Mouse (Mus musculus): ENCODE results near the gene Pms1. TPM values are rescaled to one million over a fixed set of nuclear protein-coding genes. Genes with fewer than 3 reads are reported as not detected.
"Not testable (repeated sequence)": the region's sequence is repeated elsewhere in the genome, so short reads cannot be mapped to it uniquely, and the experiment has no call there.

Gene Pms1
- polyA plus RNA-seq, 1 experiment from 2014 or later, result 7.4 TPM

DNA sequence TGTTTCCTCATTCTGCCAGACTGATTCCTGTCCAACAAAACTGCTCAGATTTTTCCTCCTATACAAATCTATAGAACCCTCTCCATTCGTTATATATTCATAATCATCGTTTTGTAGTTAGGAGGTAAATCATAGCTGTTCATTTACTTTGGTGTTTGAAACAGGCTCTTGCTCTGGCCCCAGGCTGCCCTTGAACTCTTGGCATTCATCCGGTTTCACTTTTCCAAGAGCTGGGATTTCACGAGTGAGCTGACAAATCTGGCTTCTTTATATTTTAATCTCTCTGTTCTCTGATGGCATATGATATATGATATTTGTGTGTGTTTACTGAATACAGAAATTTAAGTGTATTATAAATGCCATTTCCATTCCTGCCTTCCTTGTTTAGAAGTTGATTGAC is 3.7 kb upstream of the Pms1 start:
- Histone ChIP-seq H3K9me3 (replicated peaks) (no peaks in the 10 kb centered on the region), H3K4me3 (replicated peaks) (no peak overlapping the region), H3K4me2 (no peak overlapping the region), H3K36me3 (replicated peaks) (peaks cover 22% of the 10 kb centered on the region), H3K4me1 (replicated peaks) (peaks cover 14% of the 10 kb centered on the region), H3K9ac (no peak overlapping the region), H3K27me3 (no peaks in the 10 kb centered on the region), H3K27ac (replicated peaks) (no peak overlapping the region)
- WGBS (ENCODE audit: insufficient replicate concordance), result 69% methylated on average over 4 of the region's 4 CpGs
- no peak for ATAC-seq (ENCODE audit: insufficient read depth)

DNA sequence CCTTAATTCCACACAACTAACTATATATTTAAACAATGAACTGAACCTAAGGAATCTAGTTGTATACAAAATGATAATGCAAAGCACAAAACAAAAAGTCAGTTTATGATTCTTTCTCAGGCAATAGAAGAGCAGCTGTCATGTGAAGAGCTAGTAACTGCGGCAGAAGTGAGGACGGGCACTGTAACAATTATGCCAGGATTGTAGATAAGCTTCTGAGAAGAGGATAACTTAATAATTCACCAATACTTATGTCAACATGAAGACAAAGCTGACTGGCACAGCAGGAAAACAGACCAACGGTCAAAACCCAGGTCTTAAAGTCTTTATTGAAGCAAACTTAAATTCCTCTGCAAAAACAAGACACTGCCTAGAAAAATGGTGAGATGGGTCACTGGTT is 5.6 kb downstream of the Pms1 start:
- H3K4me3 ChIP-seq (replicated peaks), result no peak overlapping the region
- no peaks in the 10 kb centered on the region for H3K9me3 ChIP-seq (replicated peaks)
- H3K4me2 ChIP-seq, result no peak overlapping the region
- WGBS (ENCODE audit: insufficient replicate concordance), result 79% methylated on average over 3 of the region's 3 CpGs
- ATAC-seq (ENCODE audit: insufficient read depth), result no peak
- no peak overlapping the region for H3K27ac ChIP-seq (replicated peaks)
- peaks cover 6% of the 10 kb centered on the region for H3K4me1 ChIP-seq (replicated peaks)
- no peaks in the 10 kb centered on the region for H3K36me3 ChIP-seq (replicated peaks)
- no peak overlapping the region for H3K9ac ChIP-seq
- no peaks in the 10 kb centered on the region for H3K27me3 ChIP-seq

GRCm38 (mm10) chr1:53272646-53273045 is 24.2 kb downstream of the Pms1 start:
- Histone ChIP-seq H3K36me3 (replicated peaks) (no peaks in the 10 kb centered on the region), H3K27me3 (no peaks in the 10 kb centered on the region), H3K4me2 (no peak overlapping the region), H3K4me1 (replicated peaks) (no peaks in the 10 kb centered on the region), H3K4me3 (replicated peaks) (no peak overlapping the region), H3K9me3 (replicated peaks) (no peaks in the 10 kb centered on the region), H3K9ac (no peak overlapping the region), H3K27ac (replicated peaks) (no peak overlapping the region)
- ATAC-seq (ENCODE audit: insufficient read depth), result no peak

DNA sequence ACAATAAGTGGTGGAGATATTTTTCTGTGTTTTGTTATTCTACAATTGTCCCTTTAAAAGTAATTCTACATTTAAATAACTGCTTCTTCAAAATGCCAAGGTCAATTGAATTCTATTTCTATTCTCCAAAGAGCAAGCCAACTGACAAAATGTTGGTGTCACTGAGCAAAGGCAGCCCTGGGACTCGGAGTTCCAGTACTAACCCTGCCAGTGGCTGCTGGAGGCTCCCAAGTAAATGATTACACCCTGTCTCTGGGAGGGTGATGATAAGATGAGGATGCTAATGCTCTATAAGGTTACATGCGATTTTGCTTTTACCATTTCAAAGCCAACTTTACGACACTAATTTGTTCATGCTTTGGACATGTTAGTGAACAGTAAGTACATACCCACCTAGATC is 26.9 kb downstream of the Pms1 start:
- 0 out of 2 replicates have a peak, but pooled peaks cover 4% of the 10 kb centered on the region for H3K36me3 ChIP-seq (replicated peaks)
- no peak overlapping the region for H3K4me3 ChIP-seq (replicated peaks)
- H3K4me1 ChIP-seq (replicated peaks), result no peaks in the 10 kb centered on the region
- H3K27ac ChIP-seq (replicated peaks), result no peak overlapping the region
- no peaks in the 10 kb centered on the region for H3K9me3 ChIP-seq (replicated peaks)
- 63% methylated on average over 3 of the region's 3 CpGs for WGBS (ENCODE audit: insufficient replicate concordance)
- no peak overlapping the region for H3K4me2 ChIP-seq
- no peaks in the 10 kb centered on the region for H3K27me3 ChIP-seq
- ATAC-seq (ENCODE audit: insufficient read depth), result no peak
- H3K9ac ChIP-seq, result no peak overlapping the region

GRCm38 (mm10) chr1:53264958-53265612 is 31.7 kb downstream of the Pms1 start:
- not testable (repeated sequence) for H3K9me3 ChIP-seq (replicated peaks); H3K4me2 ChIP-seq; ATAC-seq (ENCODE audit: insufficient read depth); H3K36me3 ChIP-seq (replicated peaks); H3K9ac ChIP-seq; H3K27ac ChIP-seq (replicated peaks); H3K27me3 ChIP-seq; H3K4me1 ChIP-seq (replicated peaks); H3K4me3 ChIP-seq (replicated peaks)

DNA sequence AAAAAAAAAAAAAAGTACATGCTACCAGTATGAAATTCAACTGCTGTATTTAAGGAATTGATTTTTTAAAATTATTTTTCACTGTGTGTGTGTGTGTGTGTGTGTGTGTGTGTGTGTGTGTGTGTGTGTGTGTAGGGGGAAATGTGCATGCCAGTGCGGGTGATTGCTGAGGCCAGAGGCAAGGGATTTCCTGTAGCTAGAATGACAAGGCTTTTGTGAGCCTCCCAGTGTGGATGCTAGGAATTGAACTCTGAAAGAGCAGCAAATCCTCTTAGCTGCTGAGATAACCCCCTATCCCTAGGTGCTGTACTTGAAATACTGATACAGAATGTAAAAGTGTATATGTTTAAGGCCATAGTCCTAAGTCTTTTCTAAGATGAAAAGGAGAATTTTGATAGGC is 70.8 kb downstream of the Pms1 start:
- Histone ChIP-seq H3K4me1 (replicated peaks) (no peaks in the 10 kb centered on the region), H3K27me3 (no peaks in the 10 kb centered on the region), H3K4me2 (no peak overlapping the region), H3K27ac (replicated peaks) (no peak overlapping the region), H3K9me3 (replicated peaks) (no peaks in the 10 kb centered on the region), H3K9ac (no peak overlapping the region), H3K4me3 (replicated peaks) (no peak overlapping the region), H3K36me3 (replicated peaks) (no peaks in the 10 kb centered on the region; the same call in 1 of the 2 replicates)
- WGBS (ENCODE audit: insufficient replicate concordance), result 59% methylated on average over 1 of the region's 1 CpGs
- ATAC-seq (ENCODE audit: insufficient read depth), result no peak

DNA sequence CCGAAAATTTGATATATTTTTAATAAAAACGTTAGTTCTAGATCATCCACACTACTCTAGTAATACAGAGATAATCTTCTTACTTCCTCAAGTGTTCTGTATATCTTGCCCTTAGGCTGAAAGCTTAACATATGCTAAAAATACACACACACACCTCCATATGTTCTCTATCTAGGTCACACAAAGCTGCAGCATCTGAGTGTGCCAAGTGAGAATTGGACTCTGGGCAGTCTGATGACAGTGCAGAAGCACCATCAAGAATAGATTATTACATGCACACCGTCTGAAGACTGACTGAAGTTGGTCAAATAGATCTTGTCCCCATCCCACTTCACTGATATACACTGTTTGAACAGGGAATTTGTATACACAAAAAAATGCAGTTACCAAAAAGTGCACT is 71.2 kb downstream of the Pms1 start:
- Histone ChIP-seq H3K4me2 (no peak overlapping the region), H3K4me1 (replicated peaks) (no peaks in the 10 kb centered on the region), H3K4me3 (replicated peaks) (no peak overlapping the region), H3K36me3 (replicated peaks) (no peaks in the 10 kb centered on the region; the same call in 1 of the 2 replicates), H3K9me3 (replicated peaks) (no peaks in the 10 kb centered on the region), H3K9ac (no peak overlapping the region), H3K27ac (replicated peaks) (no peak overlapping the region), H3K27me3 (no peaks in the 10 kb centered on the region)
- no peak for ATAC-seq (ENCODE audit: insufficient read depth)
- WGBS (ENCODE audit: insufficient replicate concordance), result 68% methylated on average over 3 of the region's 3 CpGs

GRCm38 (mm10) chr1:53224775-53225174 is 72.0 kb downstream of the Pms1 start:
- no peak overlapping the region for H3K9ac ChIP-seq
- H3K4me1 ChIP-seq (replicated peaks), result no peaks in the 10 kb centered on the region
- H3K4me3 ChIP-seq (replicated peaks), result no peak overlapping the region
- no peaks in the 10 kb centered on the region for H3K9me3 ChIP-seq (replicated peaks)
- H3K4me2 ChIP-seq, result no peak overlapping the region
- WGBS (ENCODE audit: insufficient replicate concordance), result 76% methylated on average over 1 of the region's 1 CpGs
- no peak for ATAC-seq (ENCODE audit: insufficient read depth)
- no peaks in the 10 kb centered on the region; the same call in 1 of the 2 replicates for H3K36me3 ChIP-seq (replicated peaks)
- H3K27me3 ChIP-seq, result no peaks in the 10 kb centered on the region
- no peak overlapping the region for H3K27ac ChIP-seq (replicated peaks)

DNA sequence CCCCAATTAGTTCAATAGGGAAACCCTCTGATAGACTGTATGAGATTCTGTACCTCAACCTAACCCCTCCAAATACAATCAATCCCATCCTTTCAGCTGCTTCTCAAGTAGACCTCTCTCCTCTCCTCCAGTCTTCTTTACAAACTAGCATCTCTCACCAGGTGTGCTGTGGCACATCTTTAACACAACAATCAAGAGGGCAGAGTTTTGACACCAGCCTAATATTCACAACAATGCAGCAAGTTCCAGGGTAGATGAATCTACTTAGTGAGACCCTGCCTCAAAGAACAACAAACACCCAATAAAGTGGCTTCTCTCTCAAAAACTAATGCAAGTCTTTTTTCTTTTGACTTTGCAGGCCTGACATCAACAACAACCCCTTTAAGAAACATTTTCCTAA is 86.7 kb downstream of the Pms1 start:
- no peak overlapping the region for H3K4me3 ChIP-seq (replicated peaks)
- no peak overlapping the region for H3K9ac ChIP-seq
- H3K27me3 ChIP-seq, result no peaks in the 10 kb centered on the region
- H3K36me3 ChIP-seq (replicated peaks), result 0 out of 2 replicates have a peak, but pooled peaks cover 5% of the 10 kb centered on the region
- H3K4me1 ChIP-seq (replicated peaks), result no peaks in the 10 kb centered on the region
- ATAC-seq (ENCODE audit: insufficient read depth), result no peak
- H3K27ac ChIP-seq (replicated peaks), result no peak overlapping the region
- H3K9me3 ChIP-seq (replicated peaks), result no peaks in the 10 kb centered on the region
- no peak overlapping the region for H3K4me2 ChIP-seq

GRCm38 (mm10) chr1:53203902-53204301 is 92.9 kb downstream of the Pms1 start:
- Histone ChIP-seq H3K4me2 (no peak overlapping the region), H3K4me1 (replicated peaks) (no peaks in the 10 kb centered on the region), H3K9ac (no peak overlapping the region), H3K27me3 (no peaks in the 10 kb centered on the region), H3K4me3 (replicated peaks) (no peak overlapping the region), H3K36me3 (replicated peaks) (no peaks in the 10 kb centered on the region), H3K27ac (replicated peaks) (no peak overlapping the region), H3K9me3 (replicated peaks) (no peaks in the 10 kb centered on the region)
- WGBS (ENCODE audit: insufficient replicate concordance), result 85% methylated on average over 2 of the region's 2 CpGs
- no peak for ATAC-seq (ENCODE audit: insufficient read depth)

DNA sequence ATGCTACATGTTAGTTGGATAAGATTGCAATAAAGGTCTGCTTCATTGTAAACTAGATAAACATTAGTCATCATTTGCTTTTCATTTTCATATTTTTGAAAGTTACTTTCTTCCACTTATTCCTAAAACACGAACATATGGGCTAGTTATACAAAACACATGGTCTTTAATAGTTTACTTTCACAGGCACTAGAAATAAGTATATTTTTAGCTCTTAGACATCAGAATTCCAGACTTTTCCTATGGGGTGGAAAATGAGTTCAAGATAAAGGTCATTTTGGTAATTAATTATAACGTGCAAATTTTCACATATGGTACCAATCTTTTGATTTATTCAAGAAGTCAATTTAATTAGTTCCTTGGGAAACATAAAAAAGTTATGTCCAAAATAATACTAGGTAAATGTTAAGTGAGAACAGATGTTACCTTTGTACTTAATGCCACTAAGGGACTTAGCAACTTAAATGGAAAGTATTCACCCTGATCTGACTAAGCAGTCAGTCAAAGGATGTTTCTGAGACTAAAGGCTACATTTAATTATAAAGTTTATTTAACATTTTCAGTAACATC is 95.1 kb downstream of the Pms1 start:
- Histone ChIP-seq H3K4me3 (replicated peaks) (no peak overlapping the region), H3K27ac (replicated peaks) (no peak overlapping the region), H3K27me3 (no peaks in the 10 kb centered on the region), H3K9ac (no peak overlapping the region), H3K36me3 (replicated peaks) (no peaks in the 10 kb centered on the region), H3K9me3 (replicated peaks) (no peaks in the 10 kb centered on the region), H3K4me2 (no peak overlapping the region), H3K4me1 (replicated peaks) (no peaks in the 10 kb centered on the region)
- WGBS (ENCODE audit: insufficient replicate concordance), result 68% methylated on average over 2 of the region's 2 CpGs
- ATAC-seq (ENCODE audit: insufficient read depth), result no peak

DNA sequence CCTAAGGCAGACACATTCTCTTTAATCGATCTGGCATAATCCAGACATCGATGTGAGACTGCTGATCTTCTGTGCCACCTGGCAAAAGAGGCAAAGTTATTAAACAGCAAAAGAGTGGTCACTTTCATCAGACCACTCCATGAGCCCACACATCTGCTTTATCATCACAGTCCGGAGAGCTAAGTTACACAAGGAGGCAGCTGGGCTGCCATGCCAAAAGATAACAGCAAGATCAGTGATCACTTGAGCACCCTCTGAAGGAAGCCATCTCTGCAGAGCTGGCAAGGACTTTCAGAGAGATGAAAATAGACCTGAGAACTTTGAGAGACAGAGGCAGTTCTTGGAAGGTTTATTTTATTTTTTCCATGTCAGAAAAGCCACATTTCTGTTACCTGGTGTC is 102.3 kb downstream of the Pms1 start:
- no peak for ATAC-seq (ENCODE audit: insufficient read depth)
- H3K9me3 ChIP-seq (replicated peaks), result no peaks in the 10 kb centered on the region
- 53% methylated on average over 3 of the region's 3 CpGs for WGBS (ENCODE audit: insufficient replicate concordance)
- no peak overlapping the region for H3K9ac ChIP-seq
- no peak overlapping the region for H3K4me2 ChIP-seq
- H3K4me1 ChIP-seq (replicated peaks), result no peaks in the 10 kb centered on the region
- H3K36me3 ChIP-seq (replicated peaks), result 0 out of 2 replicates have a peak, but pooled peaks cover 9% of the 10 kb centered on the region
- H3K27ac ChIP-seq (replicated peaks), result no peak overlapping the region
- no peaks in the 10 kb centered on the region for H3K27me3 ChIP-seq
- no peak overlapping the region for H3K4me3 ChIP-seq (replicated peaks)

Data from liver, embryonic 15.5 days (tissue).